Mouse (Mus musculus) cerebellum, adult 11-12 months (tissue): Measurements from ENCODE around the gene Olfr1239.

Source experiments
- DNase-seq: peaks from one replicate; pipeline ENCODE4 v3.0.0; 2022

Gene Olfr1239

GRCm38 (mm10) chr2:89420307-89420706, at the start of gene Olfr1239:
Gene Olfr1239, minus strand, starts transcription at chr2:89420407.
- no peak for DNase-seq

- DNase-seq, result no peak
These were observed 22.7 kb upstream of the Olfr1239 start, which contains the start of gene Olfr1240 for GRCm38 (mm10) chr2:89442900-89443299. Gene Olfr1240, minus strand, starts transcription at chr2:89443000.

GRCm38 (mm10) chr2:89414557-89414956, 5.7 kb downstream of the Olfr1239 start:
- no peak for DNase-seq

GRCm38 (mm10) chr2:89409576-89409975, 10.6 kb downstream of the Olfr1239 start, which contains the start of gene Olfr1238:
Gene Olfr1238, minus strand, starts transcription at chr2:89409676.
- no peak for DNase-seq

- no peak for DNase-seq
These were observed 19.3 kb downstream of the Olfr1239 start for GRCm38 (mm10) chr2:89400882-89401281.
